Mouse (Mus musculus) neural tube, embryonic 14.5 days (tissue): ENCODE data around the gene Ankar. TPM values are rescaled to one million over a fixed set of nuclear protein-coding genes. Genes with fewer than 3 reads are reported as not detected.

Experiments
- polyA plus RNA-seq: library from polyadenylated mRNA; unstranded; fragments of >200 nt; fragmentation: Nextera tagmentation; extraction: Ambion mirVana; gene quantifications from 2 replicates; pipeline ENCODE4 v1.2.1, GENCODE M21; 2014

Ankar gene
- polyA plus RNA-seq, 1 experiment from 2014 or later, result not detected

Other genes with a start within 250 kb of the Ankar start
- gene March4, start 163.6 kb downstream of the Ankar start, polyA plus RNA-seq, result 10.6 and 11.2 TPM in 2 replicates
- gene Smarcal1, start 117.3 kb downstream of the Ankar start, polyA plus RNA-seq, result 28.7 and 29.7 TPM in 2 replicates
- gene Rpl37a, start 10.7 kb upstream of the Ankar start, polyA plus RNA-seq, result 1,040 and 1,059 TPM in 2 replicates
- gene Igfbp2, start 123.9 kb upstream of the Ankar start, polyA plus RNA-seq, result 163 and 379 TPM in 2 replicates
- gene Igfbp5, start 174.3 kb upstream of the Ankar start, polyA plus RNA-seq, result 85.0 and 112 TPM in 2 replicates